Mouse (Mus musculus) lung, postnatal 0 days (tissue): ENCODE data around the gene Fam173b. TPM values are rescaled to one million over a fixed set of nuclear protein-coding genes. Genes with fewer than 3 reads are reported as not detected.

Experiments
- ATAC-seq: fragments of 200-750 bp; cut with Nextera tagmentation; 2 replicates; pipeline ENCODE4 v1.8.0; 2017; ENCODE audit warnings: moderate library complexity
- DNase-seq: peaks from one replicate; pipeline ENCODE4 v3.0.0-alpha.2; 2016; ENCODE audit warnings: low spot score
- H3K27ac ChIP-seq: fragments of 300-500 bp; sonication (generic); 2 replicates; pipeline ENCODE4 v1.5.1; 2014; ENCODE audit warnings: antibody characterized with exemption, mild to moderate bottlenecking, low read length, mixed read lengths
- H3K27me3 ChIP-seq: fragments of 300-500 bp; sonication (generic); replicated peaks from 2 replicates; pipeline ENCODE4 v1.6.1; 2014; ENCODE audit warnings: low read length, mixed read lengths; ENCODE audit not compliant: insufficient read depth
- H3K36me3 ChIP-seq: fragments of 300-500 bp; sonication (generic); 2 replicates; pipeline ENCODE4 v1.6.1; 2014; ENCODE audit warnings: low read length, mixed read lengths; ENCODE audit not compliant: insufficient read depth
- H3K4me1 ChIP-seq: fragments of 300-500 bp; sonication (generic); 2 replicates; pipeline ENCODE4 v1.6.1; 2014; ENCODE audit warnings: antibody characterized with exemption, low read depth, low read length, mixed read lengths; ENCODE audit not compliant: insufficient read depth
- H3K4me2 ChIP-seq: fragments of 300-500 bp; sonication (generic); replicated peaks from 2 replicates; pipeline ENCODE4 v1.6.1; 2014; ENCODE audit warnings: low read depth, mild to moderate bottlenecking, low read length, moderate library complexity, mixed read lengths
- H3K4me3 ChIP-seq: fragments of 300-500 bp; sonication (generic); 2 replicates; pipeline ENCODE4 v1.5.1; 2014; ENCODE audit warnings: low read depth, low read length
- H3K9ac ChIP-seq: fragments of 300-500 bp; sonication (generic); replicated peaks from 2 replicates; pipeline ENCODE4 v1.6.1; 2014; ENCODE audit warnings: low read depth, mild to moderate bottlenecking
- H3K9me3 ChIP-seq: fragments of 300-500 bp; sonication (generic); 2 replicates; pipeline ENCODE4 v1.6.1; 2016; ENCODE audit warnings: low read length, mixed read lengths
- CTCF ChIP-seq: IDR thresholded peaks from 2 replicates; pipeline ENCODE4 v1.5.1; 2016; ENCODE audit warnings: antibody characterized with exemption, mild to moderate bottlenecking
- EP300 ChIP-seq: IDR thresholded peaks from 2 replicates; pipeline ENCODE4 v1.6.1; 2016; ENCODE audit warnings: antibody characterized with exemption, mild to moderate bottlenecking, control low read depth
- WGBS: fragments of 180-500 bp; shearing (Covaris S2); extraction: QIAGEN DNeasy Blood & Tissue Kit; methylation state at CpG from one replicate; pipeline ENCODE4 v1.1.7; 2014; 5-methylcytosine and 5-hydroxymethylcytosine counted together
- polyA plus RNA-seq: library from polyadenylated mRNA; unstranded; fragments of >200 nt; fragmentation: Nextera tagmentation; extraction: Ambion mirVana; gene quantifications from 2 replicates; pipeline ENCODE4 v1.2.1, GENCODE M21; 2015

The Fam173b gene
- polyA plus RNA-seq, 1 experiment from 2014 or later, result 9.8 TPM

DNA sequence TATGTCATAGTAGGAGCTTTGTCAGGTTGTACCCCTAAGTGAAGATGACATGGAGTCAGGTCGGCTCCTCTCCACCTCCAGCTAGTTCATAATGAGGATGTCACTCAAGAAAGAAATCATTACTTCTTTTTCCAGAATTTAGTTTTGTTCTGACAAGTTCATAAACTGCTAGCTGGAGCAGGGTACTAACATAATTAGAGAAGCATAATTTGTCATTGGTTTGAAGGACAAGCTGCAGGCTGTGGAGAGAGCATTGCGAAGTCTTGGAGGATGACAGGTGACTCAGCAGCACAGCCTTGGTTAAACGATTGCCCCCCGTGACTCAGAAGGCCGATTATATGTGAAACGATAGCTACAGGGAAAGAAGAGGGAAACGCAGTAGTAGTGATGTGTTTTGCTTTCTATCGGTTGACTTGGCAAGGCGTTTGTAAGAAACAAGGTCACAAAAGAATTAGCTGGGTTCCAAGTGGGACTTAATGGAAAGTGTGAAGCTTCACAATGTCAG is 34.5 kb downstream of the Fam173b start:
- H3K9ac ChIP-seq, result no peak overlapping the region
- H3K27ac ChIP-seq, result no peak overlapping the region
- WGBS, result 76% methylated on average over 9 of the region's 9 CpGs
- no peak overlapping the region for H3K4me3 ChIP-seq
- H3K4me2 ChIP-seq, result no peak overlapping the region
- ATAC-seq, result no peak
- no peak for DNase-seq
- TF ChIP-seq CTCF, result no peak
- TF ChIP-seq EP300, result no peak
- no peaks in the 10 kb centered on the region for H3K36me3 ChIP-seq
- no peaks in the 10 kb centered on the region for H3K27me3 ChIP-seq
- no peaks in the 10 kb centered on the region for H3K4me1 ChIP-seq
- H3K9me3 ChIP-seq, result no peaks in the 10 kb centered on the region

DNA sequence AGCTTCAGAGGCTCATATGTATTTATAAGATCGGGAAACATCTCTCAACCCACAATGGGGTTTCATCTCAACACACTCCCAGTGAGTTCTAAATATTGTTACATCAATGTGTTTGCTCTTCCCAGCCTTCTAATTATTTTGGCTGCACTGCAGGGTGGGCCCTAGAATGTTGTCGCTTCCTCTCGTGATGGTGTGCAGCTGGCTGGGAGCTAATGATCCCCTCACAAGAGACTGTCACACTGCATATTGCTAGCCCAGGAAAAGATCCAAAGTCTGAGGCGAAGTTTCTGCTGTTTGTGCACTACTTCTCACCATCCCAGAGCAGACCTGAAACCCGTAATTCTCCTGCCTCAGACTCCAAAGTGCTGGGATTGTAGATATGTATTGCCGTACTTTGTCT is 45.6 kb downstream of the Fam173b start:
- Histone ChIP-seq H3K27ac (no peak overlapping the region), H3K9me3 (no peaks in the 10 kb centered on the region), H3K9ac (no peak overlapping the region), H3K4me2 (no peak overlapping the region), H3K4me1 (no peaks in the 10 kb centered on the region), H3K36me3 (no peaks in the 10 kb centered on the region), H3K4me3 (no peak overlapping the region), H3K27me3 (no peaks in the 10 kb centered on the region)
- TF ChIP-seq CTCF (no peak), EP300 (no peak)
- DNase-seq (no peak), ATAC-seq (no peak)
- 74% methylated on average over 6 of the region's 6 CpGs for WGBS

- Histone ChIP-seq H3K27me3 (no peaks in the 10 kb centered on the region), H3K9ac (no peak overlapping the region), H3K4me1 (no peaks in the 10 kb centered on the region), H3K4me2 (no peak overlapping the region), H3K4me3 (no peak overlapping the region), H3K9me3 (no peaks in the 10 kb centered on the region), H3K36me3 (no peaks in the 10 kb centered on the region), H3K27ac (no peak overlapping the region)
- no peak for TF ChIP-seq CTCF
- no peak for TF ChIP-seq EP300
- no peak for ATAC-seq
- DNase-seq, result no peak
- WGBS, result 65% methylated on average over 8 of the region's 8 CpGs
These were observed 46.4 kb downstream of the Fam173b start for GRCm38 (mm10) chr15:31647851-31648569.

GRCm38 (mm10) chr15:31649691-31650090 is 48.0 kb downstream of the Fam173b start:
- H3K9ac ChIP-seq, result no peak overlapping the region
- no peak for DNase-seq
- H3K27me3 ChIP-seq, result no peaks in the 10 kb centered on the region
- no peaks in the 10 kb centered on the region for H3K9me3 ChIP-seq
- no peak overlapping the region for H3K4me2 ChIP-seq
- ATAC-seq, result no peak
- H3K4me1 ChIP-seq, result no peaks in the 10 kb centered on the region
- TF ChIP-seq EP300 (no peak), CTCF (no peak)
- no peak overlapping the region for H3K4me3 ChIP-seq
- H3K36me3 ChIP-seq, result no peaks in the 10 kb centered on the region
- WGBS, result 88% methylated on average over 12 of the region's 12 CpGs
- H3K27ac ChIP-seq, result no peak overlapping the region

DNA sequence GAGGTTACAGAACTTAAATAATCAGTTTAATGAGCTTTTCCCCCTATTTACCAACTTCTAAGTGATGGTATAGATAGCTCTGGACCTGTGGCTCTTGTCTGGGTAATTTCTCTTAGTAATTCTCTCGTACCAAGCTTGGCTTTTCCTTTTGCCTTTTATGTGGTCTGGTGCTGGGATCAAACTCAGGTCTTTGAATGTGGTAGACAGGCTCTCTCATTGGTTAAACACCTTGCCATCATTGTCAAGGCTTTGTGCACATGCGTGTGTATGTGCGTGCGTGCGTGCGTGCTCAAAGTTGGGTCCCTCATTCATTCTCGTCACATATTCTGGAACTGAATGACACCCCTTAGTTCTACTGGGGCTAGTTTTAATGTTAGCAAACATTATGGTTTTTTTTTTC is 49.2 kb downstream of the Fam173b start:
- WGBS, result 93% methylated on average over 7 of the region's 7 CpGs

DNA sequence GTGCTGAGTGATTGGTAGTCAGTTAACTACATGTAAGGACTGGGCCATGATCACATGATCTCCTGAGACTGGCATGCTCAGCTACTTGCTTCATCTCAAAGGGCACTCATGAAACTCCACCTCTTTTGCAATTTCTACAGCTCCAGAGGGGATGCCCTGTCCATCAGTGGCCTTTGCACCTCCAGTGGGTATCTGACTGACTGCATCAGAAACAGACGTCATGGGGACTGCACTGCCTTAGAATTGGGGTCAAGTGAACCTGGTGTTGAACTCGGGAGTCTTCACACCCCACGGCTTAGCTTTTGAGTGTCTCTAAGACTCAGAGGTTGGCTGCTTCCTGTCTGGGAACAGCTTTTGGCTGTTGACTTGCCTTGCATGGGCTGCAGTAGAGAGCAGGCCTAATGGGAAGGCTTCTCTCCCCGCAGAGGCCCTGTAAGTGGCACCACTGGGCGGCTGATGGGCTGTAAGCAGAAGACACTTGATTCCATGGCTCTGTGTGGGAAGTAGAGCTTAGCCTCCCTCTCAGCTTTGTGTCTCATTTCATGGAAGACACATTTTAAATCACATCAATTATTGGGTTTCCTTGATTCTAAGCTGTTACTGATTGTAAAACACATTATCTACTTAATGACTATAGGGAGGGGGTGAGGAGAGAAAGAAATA is 58.6 kb downstream of the Fam173b start:
- Histone ChIP-seq H3K36me3 (no peaks in the 10 kb centered on the region), H3K4me3 (no peak overlapping the region), H3K27ac (no peak overlapping the region), H3K4me1 (no peaks in the 10 kb centered on the region), H3K9ac (no peak overlapping the region), H3K4me2 (no peak overlapping the region), H3K27me3 (no peaks in the 10 kb centered on the region), H3K9me3 (no peaks in the 10 kb centered on the region)
- ATAC-seq (no peak), DNase-seq (no peak)
- TF ChIP-seq CTCF (no peak), EP300 (no peak)
- 66% methylated on average over 5 of the region's 5 CpGs for WGBS

More for the DNA sequence above, 49.2 kb downstream of the Fam173b start:
- DNase-seq (no peak), ATAC-seq (no peak)
- no peak for TF ChIP-seq EP300
- TF ChIP-seq CTCF, result no peak
- Histone ChIP-seq H3K9ac (no peak overlapping the region), H3K4me1 (no peaks in the 10 kb centered on the region), H3K9me3 (no peaks in the 10 kb centered on the region), H3K27me3 (no peaks in the 10 kb centered on the region), H3K36me3 (no peaks in the 10 kb centered on the region), H3K4me3 (no peak overlapping the region), H3K27ac (no peak overlapping the region), H3K4me2 (no peak overlapping the region)
